Mouse (Mus musculus) CH12.LX (cell line): ENCODE results near the gene Cdh13.

Experiments
- CHD1 ChIP-seq: IDR thresholded peaks from 2 replicates; pipeline ENCODE4 v1.6.1; 2012; ENCODE audit warnings: low read depth, low read length, improper control_type of control experiment, inconsistent platforms
- CTCF ChIP-seq, 2 experiments: IDR thresholded peaks in 1 of 2; conservative IDR thresholded peaks in 1 of 2; 2 replicates each; pipeline ENCODE4 v1.5.1; 2011 to 2012; ENCODE audit warnings: low read depth in 2 of 2, low read length in 2 of 2, improper control_type of control experiment in 1 of 2, inconsistent platforms in 1 of 2, mild to moderate bottlenecking in 1 of 2, moderate library complexity in 1 of 2
- E2F4 ChIP-seq: IDR thresholded peaks from 2 replicates; pipeline ENCODE4 v1.6.1; 2011; ENCODE audit warnings: low read depth, low read length, improper control_type of control experiment; ENCODE audit not compliant: insufficient replicate concordance
- EP300 ChIP-seq: IDR thresholded peaks from 2 replicates; pipeline ENCODE4 v1.6.1; 2011; ENCODE audit warnings: low read length, improper control_type of control experiment
- HCFC1 ChIP-seq: IDR thresholded peaks from 2 replicates; pipeline ENCODE4 v1.6.1; 2012; ENCODE audit warnings: low read depth, mild to moderate bottlenecking, inconsistent platforms, low read length, improper control_type of control experiment
- MXI1 ChIP-seq: IDR thresholded peaks from 2 replicates; pipeline ENCODE4 v1.6.1; 2011; ENCODE audit warnings: mild to moderate bottlenecking, low read depth, low read length, improper control_type of control experiment
- POLR2AphosphoS2 ChIP-seq: IDR thresholded peaks from 2 replicates; pipeline ENCODE4 v1.6.1; 2011; ENCODE audit warnings: low read depth, low read length, improper control_type of control experiment
- TCF12 ChIP-seq: IDR thresholded peaks from 2 replicates; pipeline ENCODE4 v1.6.1; 2014; ENCODE audit warnings: low read depth, mild to moderate bottlenecking, inconsistent platforms, low read length, improper control_type of control experiment
- ZC3H11A ChIP-seq: IDR thresholded peaks from 2 replicates; pipeline ENCODE4 v1.6.1; 2012; ENCODE audit warnings: low read depth, mild to moderate bottlenecking, inconsistent platforms, low read length, improper control_type of control experiment
- ZKSCAN1 ChIP-seq: IDR thresholded peaks from 2 replicates; pipeline ENCODE4 v1.6.1; 2012; ENCODE audit warnings: low read depth, inconsistent platforms, low read length, improper control_type of control experiment, borderline replicate concordance
- ZMIZ1 ChIP-seq: IDR thresholded peaks from 2 replicates; pipeline ENCODE4 v1.6.1; 2012; ENCODE audit warnings: low read depth, mild to moderate bottlenecking, inconsistent platforms, low read length, improper control_type of control experiment

GRCm38 (mm10) chr8:118679347-118679746 is 395.8 kb downstream of the Cdh13 start:
- TF ChIP-seq CTCF (conservative IDR thresholded peaks at IDR 0.05 in 1 of 2, IDR thresholded peaks at IDR 0.05 in 1 of 2; ENCODE audit: low read depth in 2 of 2, low read length in 2 of 2) (no peak), HCFC1 (no peak), TCF12 (no peak), CHD1 (no peak), EP300 (no peak), E2F4 (no peak), ZMIZ1 (no peak), POLR2AphosphoS2 (no peak), ZC3H11A (no peak), ZKSCAN1 (no peak), MXI1 (no peak)
